Mouse (Mus musculus) hindbrain, embryonic 16.5 days (tissue): ENCODE data around the gene Ppp2r3c. TPM values are rescaled to one million over a fixed set of nuclear protein-coding genes. Genes with fewer than 3 reads are reported as not detected.
"Not testable (repeated sequence)": the region's sequence is repeated elsewhere in the genome, so short reads cannot be mapped to it uniquely, and the experiment has no call there.

ENCODE experiments used
- ATAC-seq: fragments of 200-750 bp; cut with Nextera tagmentation; 2 replicates; pipeline ENCODE4 v1.8.0; 2017; ENCODE audit warnings: moderate TSS enrichment, moderate library complexity
- H3K27ac ChIP-seq: fragments of 300-500 bp; sonication (generic); 2 replicates; pipeline ENCODE4 v1.5.1; 2014; ENCODE audit warnings: low read depth, mild to moderate bottlenecking, control low read depth, low read length, moderate library complexity
- H3K27me3 ChIP-seq: fragments of 300-500 bp; sonication (generic); replicated peaks from 2 replicates; pipeline ENCODE4 v1.6.1; 2014; ENCODE audit warnings: low read length; ENCODE audit not compliant: control insufficient read depth, insufficient read depth
- H3K36me3 ChIP-seq: fragments of 300-500 bp; sonication (generic); 2 replicates; pipeline ENCODE4 v1.6.1; 2014; ENCODE audit warnings: mild to moderate bottlenecking, low read length, moderate library complexity, mixed read lengths; ENCODE audit not compliant: control insufficient read depth, insufficient read depth
- H3K4me1 ChIP-seq: fragments of 300-500 bp; sonication (generic); 2 replicates; pipeline ENCODE4 v1.6.1; 2014; ENCODE audit warnings: low read depth, low read length; ENCODE audit not compliant: control insufficient read depth, insufficient read depth
- H3K4me2 ChIP-seq: fragments of 300-500 bp; sonication (generic); 2 replicates; pipeline ENCODE4 v1.6.1; 2014; ENCODE audit warnings: mild to moderate bottlenecking, low read length, control low read depth, moderate library complexity
- H3K4me3 ChIP-seq: fragments of 300-500 bp; sonication (generic); 2 replicates; pipeline ENCODE4 v1.5.1; 2014; ENCODE audit warnings: mild to moderate bottlenecking, low read length, control low read depth, moderate library complexity
- H3K9ac ChIP-seq: fragments of 300-500 bp; sonication (generic); 2 replicates; pipeline ENCODE4 v1.6.1; 2014; ENCODE audit warnings: low read depth, mild to moderate bottlenecking, control low read depth, low read length, moderate library complexity
- H3K9me3 ChIP-seq: fragments of 300-500 bp; sonication (generic); 2 replicates; pipeline ENCODE4 v1.6.1; 2014; ENCODE audit warnings: mild to moderate bottlenecking, low read length, moderate library complexity; ENCODE audit not compliant: control insufficient read depth
- WGBS: fragments of 180-500 bp; shearing (Covaris S2); extraction: QIAGEN DNeasy Blood & Tissue Kit; methylation state at CpG from one replicate; pipeline ENCODE4 v1.1.7; 2014; 5-methylcytosine and 5-hydroxymethylcytosine counted together
- polyA plus RNA-seq: library from polyadenylated mRNA; unstranded; fragments of >200 nt; fragmentation: Nextera tagmentation; extraction: Ambion mirVana; gene quantifications from 2 replicates; pipeline ENCODE4 v1.2.1, GENCODE M21; 2015

Gene Ppp2r3c
- polyA plus RNA-seq, 1 experiment from 2014 or later: 18.0 TPM

GRCm38 (mm10) chr12:55300820-55301351 is 1.9 kb downstream of the Ppp2r3c start:
- Histone ChIP-seq H3K9me3 (no peaks in the 10 kb centered on the region), H3K27ac (no peak overlapping the region), H3K4me2 (peak overlapping the region; percentile 69), H3K4me1 (peaks cover 21% of the 10 kb centered on the region), H3K36me3 (peaks cover 7% of the 10 kb centered on the region), H3K9ac (no peak overlapping the region), H3K27me3 (no peaks in the 10 kb centered on the region), H3K4me3 (peak overlapping the region; percentile 47)
- WGBS: 90% methylated on average over 3 of the region's 3 CpGs
- no peak for ATAC-seq

- Histone ChIP-seq H3K9ac (no peak within 1 kb of the TSS), H3K36me3 (peaks cover 15% of the 10 kb centered on the region), H3K27ac (no peak within 1 kb of the TSS), H3K4me1 (peaks cover 21% of the 10 kb centered on the region), H3K4me3 (no peak within 1 kb of the TSS), H3K4me2 (no peak within 1 kb of the TSS), H3K9me3 (no peaks in the 10 kb centered on the region), H3K27me3 (no peaks in the 10 kb centered on the region)
- no peak for ATAC-seq
- WGBS: 96% methylated on average over 5 of the region's 5 CpGs
Measured at GRCm38 (mm10) chr12:55299336-55299735, 3.5 kb downstream of the Ppp2r3c start, which contains the start of gene 1110008L16Rik. Gene 1110008L16Rik, plus strand, starts transcription at chr12:55299577.

GRCm38 (mm10) chr12:55298112-55298511 is 4.7 kb downstream of the Ppp2r3c start:
- Histone ChIP-seq H3K27ac (no peak overlapping the region), H3K4me3 (no peak overlapping the region), H3K9me3 (no peaks in the 10 kb centered on the region), H3K4me2 (no peak overlapping the region), H3K4me1 (peaks cover 15% of the 10 kb centered on the region), H3K36me3 (peaks cover 20% of the 10 kb centered on the region), H3K9ac (no peak overlapping the region), H3K27me3 (no peaks in the 10 kb centered on the region)
- ATAC-seq: no peak
- WGBS: 97% methylated on average over 9 of the region's 9 CpGs

- not testable (repeated sequence) for H3K36me3 ChIP-seq, H3K4me2 ChIP-seq, H3K27ac ChIP-seq, H3K4me1 ChIP-seq, H3K4me3 ChIP-seq, H3K9ac ChIP-seq, H3K9me3 ChIP-seq, H3K27me3 ChIP-seq, ATAC-seq
- 89% methylated on average over 3 of the region's 6 CpGs for WGBS
Measured at GRCm38 (mm10) chr12:55277583-55277982, 25.2 kb downstream of the Ppp2r3c start.

DNA sequence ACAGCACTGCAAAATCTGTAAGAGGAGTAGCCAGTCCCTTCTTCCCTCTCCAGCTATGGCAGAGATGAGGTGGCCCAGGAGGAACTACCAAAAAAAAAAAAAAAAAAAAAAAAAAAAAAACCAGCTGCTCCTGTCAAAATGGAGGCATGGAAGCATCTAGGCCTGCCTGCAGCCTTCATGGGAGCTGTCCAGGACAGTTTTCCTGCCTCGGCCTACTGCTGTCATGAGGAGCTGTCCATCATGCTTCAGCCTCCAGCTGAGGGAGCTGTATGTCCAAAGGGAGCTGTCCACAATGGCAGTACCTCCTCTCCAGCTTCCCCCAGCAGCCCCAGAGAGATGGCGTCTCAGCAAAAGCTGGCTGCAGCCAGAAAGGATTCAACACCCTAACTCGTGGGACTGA is 30.6 kb downstream of the Ppp2r3c start:
- no peaks in the 10 kb centered on the region for H3K9me3 ChIP-seq
- ATAC-seq: no peak
- no peak overlapping the region for H3K27ac ChIP-seq
- H3K4me2 ChIP-seq: no peak overlapping the region
- H3K4me1 ChIP-seq: no peaks in the 10 kb centered on the region
- 85% methylated on average over 3 of the region's 3 CpGs for WGBS
- no peaks in the 10 kb centered on the region for H3K27me3 ChIP-seq
- no peak overlapping the region for H3K9ac ChIP-seq
- no peak overlapping the region for H3K4me3 ChIP-seq
- no peaks in the 10 kb centered on the region for H3K36me3 ChIP-seq

DNA sequence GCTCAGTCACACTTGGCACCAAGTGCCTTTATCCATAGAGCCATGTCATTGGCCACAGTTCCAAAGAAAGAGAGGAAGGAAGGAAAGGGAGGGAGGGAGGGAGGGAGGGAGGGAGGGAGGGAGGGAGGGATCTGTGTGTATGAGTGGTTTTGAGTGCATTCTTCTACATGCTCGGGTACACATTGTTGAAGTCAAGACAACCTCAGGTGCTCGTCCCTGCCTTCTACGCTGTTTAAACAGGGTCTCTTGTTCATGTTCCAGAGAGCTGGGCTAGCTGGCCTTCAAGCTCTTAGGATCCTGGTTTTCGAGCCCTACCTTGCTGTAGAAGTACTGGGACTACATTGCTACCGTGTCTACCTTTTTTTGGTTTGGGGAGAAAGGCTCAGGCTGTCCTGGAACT is 39.4 kb downstream of the Ppp2r3c start:
- not testable (repeated sequence) for H3K4me2 ChIP-seq
- no CpG with 5 or more reads among the region's 5 CpGs for WGBS

DNA sequence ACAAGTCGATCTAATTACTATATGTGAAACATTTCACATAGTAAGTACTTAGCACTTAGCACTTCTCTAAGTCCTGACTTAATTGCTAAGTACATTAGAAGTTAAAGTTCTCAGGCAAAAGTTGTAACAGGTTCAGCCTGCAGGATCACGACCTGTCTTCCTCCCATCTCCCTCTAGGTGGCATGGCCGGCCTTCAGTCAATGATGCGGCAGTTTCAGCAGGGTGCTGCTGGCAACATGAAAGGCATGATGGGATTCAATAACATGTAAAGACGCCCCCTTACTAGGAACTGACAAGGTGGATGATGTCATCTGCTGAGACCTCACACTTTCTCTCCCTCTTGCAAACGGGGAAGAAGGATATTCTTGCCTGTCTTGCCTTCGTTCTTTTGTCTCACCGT is 40.8 kb downstream of the Ppp2r3c start:
- H3K4me2 ChIP-seq, H3K36me3 ChIP-seq, H3K4me1 ChIP-seq, H3K9me3 ChIP-seq, ATAC-seq, H3K27me3 ChIP-seq, H3K9ac ChIP-seq, H3K27ac ChIP-seq, H3K4me3 ChIP-seq: not testable (repeated sequence)
- no CpG with 5 or more reads among the region's 8 CpGs for WGBS

More for the DNA sequence above, 39.4 kb downstream of the Ppp2r3c start:
- not testable (repeated sequence) for H3K27ac ChIP-seq, H3K9me3 ChIP-seq, H3K4me1 ChIP-seq, H3K9ac ChIP-seq, H3K4me3 ChIP-seq, H3K36me3 ChIP-seq, ATAC-seq, H3K27me3 ChIP-seq

DNA sequence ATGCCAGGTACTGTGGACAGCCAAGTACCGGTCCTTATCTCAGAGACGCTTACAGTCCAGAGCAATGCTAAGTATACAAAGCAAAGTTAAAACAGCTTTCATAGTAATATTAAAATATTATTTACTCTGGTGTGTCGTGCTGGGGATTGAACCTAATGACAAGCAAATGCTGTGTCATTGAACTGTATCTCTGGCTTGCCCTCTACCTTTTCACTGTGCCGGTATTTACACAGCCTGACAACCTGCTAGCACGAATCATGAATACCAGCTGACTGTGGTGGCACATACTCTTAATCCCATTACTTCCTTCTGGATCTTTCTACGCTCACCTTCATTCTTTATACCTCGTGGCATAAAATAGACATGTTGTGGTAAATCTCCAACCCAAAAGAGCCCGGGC is 60.6 kb downstream of the Ppp2r3c start:
- ATAC-seq, H3K27ac ChIP-seq: not testable (repeated sequence)
- no CpG with 5 or more reads among the region's 8 CpGs for WGBS

GRCm38 (mm10) chr12:55230520-55230861 is 72.3 kb downstream of the Ppp2r3c start:
- not testable (repeated sequence) for H3K27ac ChIP-seq, H3K9ac ChIP-seq, H3K4me1 ChIP-seq, H3K27me3 ChIP-seq, H3K4me2 ChIP-seq, H3K36me3 ChIP-seq, H3K9me3 ChIP-seq
- ATAC-seq: peak; percentile 60
- peak overlapping the region; percentile 35 for H3K4me3 ChIP-seq
- under 1% methylated on average over 9 of the region's 25 CpGs for WGBS

More for the DNA sequence above, 60.6 kb downstream of the Ppp2r3c start:
- H3K27me3 ChIP-seq, H3K9ac ChIP-seq, H3K9me3 ChIP-seq, H3K4me3 ChIP-seq, H3K4me2 ChIP-seq, H3K4me1 ChIP-seq, H3K36me3 ChIP-seq: not testable (repeated sequence)
